Mouse (Mus musculus) forebrain, embryonic 16.5 days (tissue): ENCODE measurements at regions not wholly inside any gene's neighbourhood (a gene's known extent, or its start where the extent isn't known, plus 50 kb on each side); places are given as distances from the start of the nearest gene placed in this dataset.

ENCODE experiments used
- ATAC-seq: fragments of 200-750 bp; cut with Nextera tagmentation; 2 replicates; pipeline ENCODE4 v1.8.0; 2017; ENCODE audit warnings: mild to moderate bottlenecking, moderate library complexity
- H3K27ac ChIP-seq: fragments of 300-500 bp; sonication (generic); 2 replicates; pipeline ENCODE4 v1.5.1; 2014; ENCODE audit warnings: low read length, control low read depth
- H3K27me3 ChIP-seq: fragments of 300-500 bp; sonication (generic); replicated peaks from 2 replicates; pipeline ENCODE4 v1.6.1; 2014; ENCODE audit warnings: low read length; ENCODE audit not compliant: control insufficient read depth, insufficient read depth
- H3K36me3 ChIP-seq: fragments of 300-500 bp; sonication (generic); 2 replicates; pipeline ENCODE4 v1.6.1; 2014; ENCODE audit not compliant: control insufficient read depth, insufficient read depth
- H3K4me1 ChIP-seq: fragments of 300-500 bp; sonication (generic); replicated peaks from 2 replicates; pipeline ENCODE4 v1.6.1; 2014; ENCODE audit warnings: low read length; ENCODE audit not compliant: control insufficient read depth, insufficient read depth
- H3K4me2 ChIP-seq: fragments of 300-500 bp; sonication (generic); 2 replicates; pipeline ENCODE4 v1.6.1; 2014; ENCODE audit warnings: mild to moderate bottlenecking, low read length, control low read depth
- H3K4me3 ChIP-seq: fragments of 300-500 bp; sonication (generic); replicated peaks from 2 replicates; pipeline ENCODE4 v1.5.1; 2014; ENCODE audit warnings: mild to moderate bottlenecking, low read length, control low read depth
- H3K9ac ChIP-seq: fragments of 300-500 bp; sonication (generic); replicated peaks from 2 replicates; pipeline ENCODE4 v1.6.1; 2014; ENCODE audit warnings: low read depth, low read length, control low read depth
- H3K9me3 ChIP-seq: fragments of 300-500 bp; sonication (generic); 2 replicates; pipeline ENCODE4 v1.6.1; 2016; ENCODE audit warnings: low read length; ENCODE audit not compliant: control insufficient read depth
- WGBS: fragments of 180-500 bp; shearing (Covaris S2); extraction: QIAGEN DNeasy Blood & Tissue Kit; methylation state at CpG from one replicate; pipeline ENCODE4 v1.1.7; 2014; 5-methylcytosine and 5-hydroxymethylcytosine counted together

GRCm38 (mm10) chr13:5448601-5449000 is 412.7 kb upstream of the Klf6 start:
- ATAC-seq = no peak
- Histone ChIP-seq H3K27ac (no peak overlapping the region), H3K9me3 (no peaks in the 10 kb centered on the region), H3K36me3 (no peaks in the 10 kb centered on the region), H3K4me3 (no peak overlapping the region), H3K4me1 (no peaks in the 10 kb centered on the region), H3K9ac (no peak overlapping the region), H3K4me2 (no peak overlapping the region), H3K27me3 (no peaks in the 10 kb centered on the region)
- 77% methylated on average over 1 of the region's 1 CpGs for WGBS

- H3K4me2 ChIP-seq = no peak overlapping the region
- H3K4me1 ChIP-seq = no peaks in the 10 kb centered on the region
- no peaks in the 10 kb centered on the region for H3K27me3 ChIP-seq
- no peak overlapping the region for H3K9ac ChIP-seq
- no peak for ATAC-seq
- no peak overlapping the region for H3K4me3 ChIP-seq
- 88% methylated on average over 2 of the region's 2 CpGs for WGBS
- H3K36me3 ChIP-seq = no peaks in the 10 kb centered on the region
- H3K9me3 ChIP-seq = no peaks in the 10 kb centered on the region
- H3K27ac ChIP-seq = no peak overlapping the region
These were observed 380.5 kb upstream of the Klf6 start for GRCm38 (mm10) chr13:5480779-5481178.

GRCm38 (mm10) chr13:5492266-5492665 is 369.0 kb upstream of the Klf6 start:
- no peak overlapping the region for H3K4me2 ChIP-seq
- H3K9ac ChIP-seq = no peak overlapping the region
- H3K36me3 ChIP-seq = no peaks in the 10 kb centered on the region
- no peak for ATAC-seq
- no peak overlapping the region for H3K27ac ChIP-seq
- WGBS = 49% methylated on average over 1 of the region's 1 CpGs
- no peaks in the 10 kb centered on the region for H3K4me1 ChIP-seq
- H3K4me3 ChIP-seq = no peak overlapping the region
- H3K9me3 ChIP-seq = no peaks in the 10 kb centered on the region
- H3K27me3 ChIP-seq = no peaks in the 10 kb centered on the region

GRCm38 (mm10) chr13:5497535-5497934 is 363.7 kb upstream of the Klf6 start:
- Histone ChIP-seq H3K9ac (no peak overlapping the region), H3K9me3 (no peaks in the 10 kb centered on the region), H3K36me3 (no peaks in the 10 kb centered on the region), H3K4me3 (no peak overlapping the region), H3K27me3 (no peaks in the 10 kb centered on the region), H3K4me2 (no peak overlapping the region), H3K27ac (no peak overlapping the region), H3K4me1 (no peaks in the 10 kb centered on the region)
- ATAC-seq = no peak

- Histone ChIP-seq H3K27ac (no peak overlapping the region), H3K36me3 (no peaks in the 10 kb centered on the region), H3K4me2 (no peak overlapping the region), H3K9me3 (no peaks in the 10 kb centered on the region), H3K27me3 (no peaks in the 10 kb centered on the region), H3K4me3 (no peak overlapping the region), H3K4me1 (no peaks in the 10 kb centered on the region), H3K9ac (no peak overlapping the region)
- no peak for ATAC-seq
These were observed 349.5 kb upstream of the Klf6 start for GRCm38 (mm10) chr13:5511784-5512183.

- H3K4me3 ChIP-seq = no peak overlapping the region
- no peak overlapping the region for H3K4me2 ChIP-seq
- no peaks in the 10 kb centered on the region for H3K27me3 ChIP-seq
- H3K9me3 ChIP-seq = no peaks in the 10 kb centered on the region
- no peaks in the 10 kb centered on the region; the same call in none of the 2 replicates for H3K4me1 ChIP-seq
- ATAC-seq = peak; percentile 72
- no peaks in the 10 kb centered on the region for H3K36me3 ChIP-seq
- no peak overlapping the region for H3K9ac ChIP-seq
- 44% methylated on average over 2 of the region's 2 CpGs for WGBS
- H3K27ac ChIP-seq = no peak overlapping the region
These were observed 345.7 kb upstream of the Klf6 start for GRCm38 (mm10) chr13:5515552-5515951.

GRCm38 (mm10) chr13:5516088-5516487 is 345.2 kb upstream of the Klf6 start:
- WGBS = 73% methylated on average over 2 of the region's 2 CpGs
- no peak for ATAC-seq

GRCm38 (mm10) chr13:5519181-5519580 is 342.1 kb upstream of the Klf6 start:
- H3K27ac ChIP-seq = no peak overlapping the region
- H3K27me3 ChIP-seq = no peaks in the 10 kb centered on the region
- H3K36me3 ChIP-seq = no peaks in the 10 kb centered on the region
- no peaks in the 10 kb centered on the region; the same call in none of the 2 replicates for H3K4me1 ChIP-seq
- no peak overlapping the region for H3K4me3 ChIP-seq
- no peaks in the 10 kb centered on the region for H3K9me3 ChIP-seq
- 81% methylated on average over 1 of the region's 1 CpGs for whole genome bisulfite sequencing
- H3K4me2 ChIP-seq = no peak overlapping the region
- no peak overlapping the region for H3K9ac ChIP-seq
- ATAC-seq = 0 out of 2 replicates have a peak, but pooled peaks have one; percentile 7

More at GRCm38 (mm10) chr13:5516088-5516487, 345.2 kb upstream of the Klf6 start:
- Histone ChIP-seq H3K9me3 (no peaks in the 10 kb centered on the region), H3K4me1 (no peaks in the 10 kb centered on the region; the same call in none of the 2 replicates), H3K27me3 (no peaks in the 10 kb centered on the region), H3K4me2 (no peak overlapping the region), H3K4me3 (no peak overlapping the region), H3K36me3 (no peaks in the 10 kb centered on the region), H3K27ac (0 out of 2 replicates have a peak overlapping the region, but pooled peaks have one; percentile 3), H3K9ac (no peak overlapping the region)

GRCm38 (mm10) chr13:5519600-5519999 is 341.7 kb upstream of the Klf6 start:
- H3K4me1 ChIP-seq = no peaks in the 10 kb centered on the region; the same call in none of the 2 replicates
- 31% methylated on average over 1 of the region's 1 CpGs for WGBS
- H3K27ac ChIP-seq = no peak overlapping the region
- no peak overlapping the region for H3K4me2 ChIP-seq
- ATAC-seq = peak; percentile 59
- no peaks in the 10 kb centered on the region for H3K27me3 ChIP-seq
- no peaks in the 10 kb centered on the region for H3K9me3 ChIP-seq
- no peaks in the 10 kb centered on the region for H3K36me3 ChIP-seq
- H3K9ac ChIP-seq = no peak overlapping the region
- H3K4me3 ChIP-seq = no peak overlapping the region

GRCm38 (mm10) chr13:5527400-5527799 is 333.9 kb upstream of the Klf6 start:
- H3K27me3 ChIP-seq = no peaks in the 10 kb centered on the region
- H3K4me3 ChIP-seq = no peak overlapping the region
- 79% methylated on average over 1 of the region's 1 CpGs for WGBS
- no peaks in the 10 kb centered on the region for H3K4me1 ChIP-seq
- H3K4me2 ChIP-seq = no peak overlapping the region
- no peak overlapping the region for H3K9ac ChIP-seq
- H3K36me3 ChIP-seq = no peaks in the 10 kb centered on the region
- H3K27ac ChIP-seq = no peak overlapping the region
- ATAC-seq = no peak
- H3K9me3 ChIP-seq = no peaks in the 10 kb centered on the region
